Comparison of ENCODE assay signal across 15 mouse cellular contexts in genomic region chr13:96377883-96378282, GRCm38 (mm10).
"Had no signal": no experiment of that assay in that cellular context is flagged by ENCODE, and none has a peak within 500 bp of the region (broad histone marks: within the 10 kb centered on the region; RNA-seq: fewer than 3 reads in every experiment).

No protein-coding gene starts in this region.

- DNase-seq: gastrocnemius, postnatal 14 days; gastrocnemius, postnatal 36 days; heart, adult 18-20 months; heart, postnatal 4 days; kidney, adult 11 months; kidney, adult 8-10 months; kidney, postnatal 10 days; kidney, postnatal 25 days; kidney, postnatal 4 days; layer of hippocampus, adult 9-11 months; layer of hippocampus, postnatal 36 days; left cerebral cortex, postnatal 4 days had no signal

- ATAC-seq: hindbrain, embryonic 16.5 days; intestine, embryonic 16.5 days; liver, embryonic 12.5 days had no signal
